Mouse (Mus musculus) kidney, adult 2 months (tissue): ENCODE measurements at regions not wholly inside any gene's neighbourhood (a gene's known extent, or its start where the extent isn't known, plus 50 kb on each side); places are given as distances from the start of the nearest gene placed in this dataset.

Experiments
- CTCF ChIP-seq: fragments of 200-500 bp; conservative IDR thresholded peaks from 2 replicates; pipeline ENCODE4 v1.5.1; 2011; ENCODE audit warnings: low read depth, mild to moderate bottlenecking, control low read depth, low read length, moderate library complexity, mixed read lengths; ENCODE audit not compliant: insufficient read depth, insufficient read length
- POLR2A ChIP-seq: fragments of 200-500 bp; IDR thresholded peaks from one replicate; pipeline ENCODE4 v1.6.1; 2011; ENCODE audit warnings: low read depth, low read length, control low read depth

DNA sequence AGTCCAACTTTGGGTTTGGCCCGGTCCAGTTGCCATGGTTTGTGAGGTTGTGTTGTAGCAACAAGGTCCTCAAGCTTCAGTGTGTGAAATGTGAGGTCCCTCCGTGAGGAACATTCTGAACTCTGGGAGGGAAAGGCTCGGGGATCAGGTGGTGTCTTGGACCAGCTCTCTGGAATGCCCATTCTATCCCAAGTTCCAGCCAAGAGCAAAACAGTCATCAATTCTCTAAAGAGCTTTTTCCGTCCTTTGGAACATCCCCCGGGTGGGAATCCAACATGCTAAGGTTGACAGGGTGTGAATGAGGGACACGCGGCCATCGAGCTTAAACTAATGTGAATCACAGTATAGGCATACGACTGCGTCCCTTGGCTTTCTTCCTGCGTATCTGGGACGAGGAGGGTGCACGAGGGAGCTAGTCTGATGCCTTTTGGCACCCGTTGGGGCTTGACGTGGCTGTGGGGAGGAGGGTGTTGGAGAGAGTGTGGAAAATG, 145.4 kb downstream of the Tmx1 start:
- TF ChIP-seq CTCF = no peak
- no peak for TF ChIP-seq POLR2A
